Mouse (Mus musculus) small intestine, adult 2 months (tissue): ENCODE results near the gene Nap1l4. TPM values are rescaled to one million over a fixed set of nuclear protein-coding genes. Genes with fewer than 3 reads are reported as not detected.

Experiments
- H3K27ac ChIP-seq: fragments of 200-500 bp; 2 replicates; pipeline ENCODE4 v1.5.1; 2012; ENCODE audit warnings: low read depth, low read length, control low read depth, inconsistent platforms; ENCODE audit not compliant: insufficient read depth
- H3K27me3 ChIP-seq: fragments of 200-500 bp; 2 replicates; pipeline ENCODE4 v1.6.1; 2012; ENCODE audit warnings: mild to moderate bottlenecking, moderate library complexity, low read length, inconsistent platforms; ENCODE audit not compliant: control insufficient read depth, insufficient read depth
- H3K36me3 ChIP-seq: fragments of 200-500 bp; 2 replicates; pipeline ENCODE4 v1.6.1; 2012; ENCODE audit warnings: mild to moderate bottlenecking, low read length, control low read depth, inconsistent platforms; ENCODE audit not compliant: control insufficient read depth, insufficient read depth
- H3K4me1 ChIP-seq: fragments of 200-500 bp; 2 replicates; pipeline ENCODE4 v1.6.1; 2012; ENCODE audit warnings: low read length, inconsistent platforms, mixed read lengths; ENCODE audit not compliant: control insufficient read depth, insufficient read depth, insufficient read length
- H3K4me3 ChIP-seq: fragments of 200-500 bp; 2 replicates; pipeline ENCODE4 v1.5.1; 2012; ENCODE audit warnings: low read depth, mild to moderate bottlenecking, control low read depth, inconsistent platforms, low read length, moderate library complexity
- CTCF ChIP-seq: fragments of 200-500 bp; IDR thresholded peaks from 2 replicates; pipeline ENCODE4 v1.5.1; 2012; ENCODE audit warnings: low read depth, mild to moderate bottlenecking, control low read depth, inconsistent platforms, low read length, moderate library complexity, mixed read lengths; ENCODE audit not compliant: insufficient replicate concordance, insufficient read length; ENCODE audit errors: extremely low read depth
- POLR2A ChIP-seq: fragments of 200-500 bp; IDR thresholded peaks from 2 replicates; pipeline ENCODE4 v1.6.1; 2012; ENCODE audit warnings: low read depth, mild to moderate bottlenecking, control low read depth, inconsistent platforms, low read length, moderate library complexity
- WGBS: fragments of 180-500 bp; shearing (Covaris S2); methylation state at CpG from one replicate; pipeline ENCODE4 v1.1.7; 2018; 5-methylcytosine and 5-hydroxymethylcytosine counted together
- polyA plus RNA-seq: library from polyadenylated mRNA; depleted of rRNA; stranded (reverse); fragments of >200 nt; gene quantifications from 2 replicates; pipeline ENCODE4 v1.2.3, GENCODE M21; 2012

Gene Nap1l4
- polyA plus RNA-seq, 1 experiment: 35.8 TPM

DNA sequence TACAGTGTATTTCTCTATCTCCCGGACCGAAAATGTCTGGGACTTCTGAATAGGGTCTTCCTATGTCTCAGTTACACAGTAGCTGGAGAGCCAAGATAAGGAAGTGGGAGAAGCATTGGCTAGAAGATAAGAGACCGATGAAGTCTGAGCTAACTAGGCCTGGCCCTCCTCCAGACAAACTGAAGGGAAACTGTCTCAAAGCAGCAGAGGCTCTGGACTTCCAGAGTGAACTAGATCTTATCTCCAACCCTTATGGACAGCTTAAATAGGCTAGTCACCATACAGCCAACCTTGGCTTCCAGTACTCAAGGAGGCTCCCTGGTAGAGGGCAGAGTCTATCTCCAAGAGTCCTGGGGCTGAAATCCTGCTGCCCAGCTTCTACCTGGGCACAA, 16.7 kb upstream of the Nap1l4 start:
- Histone ChIP-seq H3K4me3 (no peak overlapping the region), H3K27ac (no peak overlapping the region), H3K27me3 (no peaks in the 10 kb centered on the region), H3K36me3 (peaks cover 72% of the 10 kb centered on the region), H3K4me1 (no peaks in the 10 kb centered on the region)
- WGBS: 69% methylated on average over 3 of the region's 3 CpGs
- TF ChIP-seq POLR2A (no peak), CTCF (no peak)

DNA sequence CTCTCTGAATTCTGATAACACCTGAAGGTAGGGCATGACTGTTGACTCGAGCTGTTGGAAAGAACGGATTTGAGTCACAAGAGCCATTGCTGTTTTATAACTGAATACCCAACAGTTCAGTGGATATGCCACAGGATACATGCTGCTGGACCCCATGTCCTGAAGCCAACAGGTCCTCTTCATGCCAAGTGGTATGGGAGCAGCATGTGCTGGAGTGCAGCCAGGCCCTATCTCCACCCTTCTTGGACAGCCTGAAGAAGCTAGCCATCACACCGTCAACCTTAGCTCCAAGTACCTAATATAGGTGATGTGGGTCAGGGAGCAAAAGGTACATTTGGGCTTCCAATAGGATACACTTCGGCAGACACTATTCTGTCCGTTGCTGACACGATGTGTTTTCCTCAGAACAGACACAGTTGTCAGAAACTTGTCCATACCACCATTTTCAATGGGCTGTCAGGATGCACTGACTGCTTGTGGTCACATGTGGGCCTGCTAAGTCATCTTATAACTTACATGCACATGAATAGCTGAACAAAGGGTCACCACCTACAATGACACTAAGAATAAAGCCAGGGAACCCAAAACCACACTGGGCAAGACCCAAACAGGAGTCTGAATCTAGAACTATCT, 16.2 kb upstream of the Nap1l4 start:
- Histone ChIP-seq H3K4me3 (no peak overlapping the region), H3K36me3 (peaks cover 71% of the 10 kb centered on the region), H3K27me3 (no peaks in the 10 kb centered on the region), H3K27ac (no peak overlapping the region), H3K4me1 (no peaks in the 10 kb centered on the region)
- WGBS: 93% methylated on average over 6 of the region's 6 CpGs
- TF ChIP-seq CTCF: no peak
- TF ChIP-seq POLR2A: no peak

DNA sequence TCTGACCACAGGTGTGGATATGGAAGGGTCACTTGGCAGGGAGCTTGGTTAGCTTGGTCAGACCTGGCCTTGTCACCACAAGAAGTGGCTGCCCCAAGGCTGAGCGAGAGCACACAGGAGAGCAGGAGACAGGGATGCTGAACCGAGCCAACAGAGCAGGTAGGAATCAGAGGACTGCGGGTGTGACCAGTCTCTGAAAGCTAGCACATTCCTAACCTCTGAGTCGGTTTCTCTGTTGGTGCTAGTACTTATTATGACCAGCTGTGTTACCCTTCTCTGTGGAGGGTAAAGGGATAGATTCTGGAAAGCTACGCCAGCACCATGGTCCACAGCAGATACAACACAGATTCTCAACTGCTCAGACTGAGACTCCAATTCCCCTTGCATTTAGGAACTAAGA, 14.9 kb upstream of the Nap1l4 start:
- Histone ChIP-seq H3K4me3 (no peak overlapping the region), H3K27ac (no peak overlapping the region), H3K36me3 (peaks cover 63% of the 10 kb centered on the region), H3K27me3 (no peaks in the 10 kb centered on the region), H3K4me1 (no peaks in the 10 kb centered on the region)
- no peak for TF ChIP-seq POLR2A
- no peak for TF ChIP-seq CTCF
- 86% methylated on average over 5 of the region's 5 CpGs for WGBS

DNA sequence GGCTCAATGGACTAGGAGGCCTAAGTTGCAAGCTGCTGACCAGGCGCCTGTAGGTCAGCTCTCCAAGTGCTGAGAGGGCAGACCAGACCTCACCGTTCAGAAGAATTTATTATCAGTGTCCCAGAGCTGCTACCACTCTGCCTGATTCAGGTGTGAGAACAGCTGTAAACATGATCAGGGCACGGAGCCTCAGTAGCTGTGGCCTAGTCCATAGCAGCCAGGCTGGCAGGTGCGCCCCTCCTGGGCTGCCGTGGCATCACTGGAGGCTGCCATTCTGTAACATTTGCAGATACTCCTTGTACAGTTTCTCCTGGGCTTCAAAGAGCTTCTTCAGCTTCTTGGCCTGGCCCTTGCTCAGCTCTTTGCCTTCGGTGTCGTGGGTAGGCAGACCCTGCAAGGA, 8.7 kb upstream of the Nap1l4 start:
- 82% methylated on average over 7 of the region's 7 CpGs for WGBS
- Histone ChIP-seq H3K36me3 (peaks cover 40% of the 10 kb centered on the region), H3K27me3 (no peaks in the 10 kb centered on the region), H3K27ac (no peak overlapping the region), H3K4me3 (no peak overlapping the region), H3K4me1 (no peaks in the 10 kb centered on the region)
- no peak for TF ChIP-seq CTCF
- no peak for TF ChIP-seq POLR2A

DNA sequence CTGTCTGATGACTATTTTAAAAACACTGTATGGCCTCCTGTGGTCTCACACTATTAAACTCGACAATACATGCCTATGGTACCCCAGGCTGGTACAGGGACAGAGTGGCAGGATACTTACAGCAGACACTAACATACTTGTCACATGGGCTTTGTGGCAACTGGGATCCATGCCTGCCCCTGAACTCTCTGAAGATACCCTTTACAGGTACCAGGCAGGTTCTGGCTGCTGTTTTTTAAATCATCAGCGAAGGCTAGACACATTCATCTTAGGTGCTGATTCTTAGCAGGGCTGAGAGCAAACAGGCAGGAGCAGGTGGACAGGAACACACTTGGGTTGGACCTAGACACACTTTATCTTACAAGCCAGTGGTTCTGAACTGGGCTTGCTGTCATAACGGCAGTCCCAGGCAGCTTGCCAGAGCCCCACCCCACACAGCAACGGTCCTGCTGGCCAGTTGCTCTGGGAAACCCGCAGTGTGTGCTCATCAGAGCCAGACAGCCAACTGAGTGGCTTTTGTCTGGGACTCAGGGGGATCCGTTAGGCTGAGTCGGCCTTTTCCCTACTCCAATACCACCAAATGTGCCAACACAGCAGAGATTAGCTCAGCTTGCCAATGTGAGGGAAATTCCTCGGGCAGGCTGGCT, 8.2 kb upstream of the Nap1l4 start:
- WGBS: 27% methylated on average over 8 of the region's 8 CpGs
- Histone ChIP-seq H3K36me3 (peaks cover 37% of the 10 kb centered on the region), H3K27me3 (no peaks in the 10 kb centered on the region), H3K4me3 (no peak overlapping the region), H3K27ac (no peak overlapping the region), H3K4me1 (no peaks in the 10 kb centered on the region)
- no peak for TF ChIP-seq POLR2A
- no peak for TF ChIP-seq CTCF

DNA sequence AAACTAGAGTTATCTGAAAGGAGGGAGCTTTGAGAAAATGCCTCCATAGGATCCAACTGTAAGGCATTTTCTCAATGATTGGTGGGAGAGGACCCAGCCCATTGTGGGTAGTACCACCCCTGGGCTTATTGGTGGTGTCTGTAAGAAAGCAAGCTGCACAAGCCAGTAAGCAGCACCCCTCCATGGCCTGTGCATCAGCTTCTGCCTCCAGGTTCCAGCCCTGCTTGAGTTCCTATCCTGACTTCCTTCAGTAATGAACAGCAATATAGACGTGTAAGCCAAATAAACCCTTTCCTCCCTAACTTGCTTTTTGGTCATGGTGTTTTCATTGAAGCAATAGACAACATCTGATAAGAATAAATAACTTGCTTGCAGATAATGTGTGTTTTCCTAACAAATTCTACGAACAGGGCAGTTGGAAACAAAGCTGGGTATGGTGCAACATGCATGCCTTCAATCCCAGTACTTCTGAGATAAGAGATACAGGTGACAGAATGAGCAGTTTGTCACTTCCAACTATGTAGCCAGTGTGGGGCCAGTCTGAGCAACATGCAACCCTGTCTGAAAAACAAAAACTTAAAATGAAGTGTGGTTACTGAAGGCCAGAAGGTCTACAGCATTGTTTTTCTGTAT, 798 bp upstream of the Nap1l4 start:
- peaks cover 2% of the 10 kb centered on the region; the same call in 1 of the 2 replicates for H3K4me1 ChIP-seq
- TF ChIP-seq CTCF (no peak), POLR2A (no peak)
- H3K4me3 ChIP-seq: peak overlapping the region; percentile 83
- no peaks in the 10 kb centered on the region for H3K36me3 ChIP-seq
- 8% methylated on average over 2 of the region's 2 CpGs for WGBS
- H3K27ac ChIP-seq: peak overlapping the region; percentile 92
- H3K27me3 ChIP-seq: no peaks in the 10 kb centered on the region

DNA sequence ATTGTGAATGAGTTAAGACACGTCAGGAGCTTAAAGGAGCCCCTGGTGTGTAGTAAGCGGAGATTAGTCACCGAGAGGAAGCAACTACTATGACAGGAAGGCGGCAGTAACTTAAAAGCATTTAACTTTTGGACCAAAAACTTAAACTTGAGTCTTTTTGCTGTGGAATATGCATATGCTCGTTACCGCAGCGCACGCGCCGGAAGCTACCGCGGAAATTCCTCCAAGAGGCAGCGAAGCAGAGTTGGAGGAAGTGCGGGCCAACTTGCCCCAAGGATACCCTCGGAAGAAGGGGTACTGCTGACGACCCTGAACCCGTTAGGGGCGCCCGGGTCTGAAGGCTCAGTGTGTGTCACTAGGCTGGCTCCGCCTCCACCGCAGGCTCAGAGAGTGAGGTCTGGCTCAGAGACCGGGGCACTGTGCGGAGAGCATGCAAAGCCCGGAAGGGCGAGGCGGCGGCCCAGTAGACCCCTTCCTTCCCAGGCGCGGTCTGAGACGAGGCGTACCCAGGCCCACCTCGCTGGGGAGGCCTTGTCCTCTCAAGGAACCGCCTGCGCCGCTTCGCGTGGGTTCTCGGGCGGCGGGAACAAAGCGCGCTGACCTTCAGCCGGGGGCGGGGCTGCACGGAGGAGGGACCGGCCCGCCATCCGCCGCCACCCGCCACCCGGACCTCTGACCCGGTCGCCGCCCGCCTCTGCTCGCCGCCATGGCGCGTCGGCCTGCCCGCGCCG, 510 bp downstream of the Nap1l4 start:
- H3K4me3 ChIP-seq: peak overlapping the region; percentile 83
- WGBS: under 1% methylated on average over 54 of the region's 63 CpGs
- H3K27ac ChIP-seq: peak overlapping the region; percentile 92
- H3K27me3 ChIP-seq: no peaks in the 10 kb centered on the region
- no peaks in the 10 kb centered on the region for H3K36me3 ChIP-seq
- TF ChIP-seq POLR2A (no peak), CTCF (0 out of 2 replicates have a peak, but pooled peaks have one; percentile 5)
- H3K4me1 ChIP-seq: peaks cover 2% of the 10 kb centered on the region; the same call in 1 of the 2 replicates
